Mouse (Mus musculus): ENCODE results near the gene Rbm20. TPM values are rescaled to one million over a fixed set of nuclear protein-coding genes. Genes with fewer than 3 reads are reported as not detected.

Rbm20 gene
- polyA plus RNA-seq, 1 experiment from 2014 or later, result 5.8 TPM

DNA sequence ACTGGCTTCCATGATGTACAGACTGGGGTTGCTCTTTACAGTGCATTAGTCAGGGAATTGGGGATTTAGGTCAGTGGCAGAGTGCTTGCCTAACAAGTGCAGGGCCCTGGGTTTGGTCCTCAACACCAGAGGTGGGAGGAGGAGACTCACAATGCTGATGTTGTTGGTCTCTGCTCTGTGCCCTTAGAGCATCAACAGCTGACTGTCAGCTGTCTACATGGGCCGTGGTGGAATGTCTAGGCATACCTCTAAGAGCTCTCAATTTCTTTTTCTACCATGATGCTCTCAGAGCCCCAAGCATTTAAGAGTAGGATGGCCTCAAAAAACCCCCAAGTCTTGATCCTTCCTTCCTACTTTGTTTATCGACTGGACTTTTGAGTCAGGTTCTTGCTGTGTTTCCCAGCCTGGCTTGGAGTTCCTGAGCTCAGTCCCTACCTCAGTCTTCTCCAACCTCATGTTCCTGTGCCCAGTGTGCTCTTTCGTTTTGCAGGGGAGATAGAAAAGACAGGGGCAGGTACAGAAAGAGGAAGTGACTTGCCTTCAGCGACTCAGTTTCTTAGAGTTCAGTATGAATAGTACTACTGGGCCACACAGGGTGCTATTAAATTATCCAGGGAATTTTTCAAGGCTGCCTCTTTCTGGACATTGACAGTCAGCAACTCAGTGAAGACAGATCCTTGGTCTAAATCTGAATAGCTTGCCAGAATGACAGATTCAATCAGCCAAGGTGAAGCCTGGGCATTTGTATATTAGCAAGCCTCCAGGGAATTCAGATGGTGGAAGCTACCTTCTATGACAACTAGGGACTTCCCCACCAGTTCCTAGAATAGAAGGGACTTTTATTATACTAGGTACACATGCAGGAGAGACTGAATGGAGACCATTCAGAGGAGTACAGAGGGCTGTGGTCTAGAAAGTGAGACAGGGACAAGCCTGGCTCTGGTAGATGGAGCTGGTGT lies 192.6 kb downstream of the Rbm20 start:
- Histone ChIP-seq H3K27me3 (no peaks in the 10 kb centered on the region), H3K9ac (no peak overlapping the region), H3K9me3 (replicated peaks) (no peaks in the 10 kb centered on the region), H3K27ac (no peak overlapping the region), H3K36me3 (ENCODE audit: poor library complexity, severe bottlenecking) (0 out of 2 replicates have a peak, but pooled peaks cover 1% of the 10 kb centered on the region), H3K4me1 (no peaks in the 10 kb centered on the region), H3K4me2 (no peak overlapping the region), H3K4me3 (no peak overlapping the region)
- WGBS, result 79% methylated on average over 4 of the region's 4 CpGs
- ATAC-seq, result no peak

DNA sequence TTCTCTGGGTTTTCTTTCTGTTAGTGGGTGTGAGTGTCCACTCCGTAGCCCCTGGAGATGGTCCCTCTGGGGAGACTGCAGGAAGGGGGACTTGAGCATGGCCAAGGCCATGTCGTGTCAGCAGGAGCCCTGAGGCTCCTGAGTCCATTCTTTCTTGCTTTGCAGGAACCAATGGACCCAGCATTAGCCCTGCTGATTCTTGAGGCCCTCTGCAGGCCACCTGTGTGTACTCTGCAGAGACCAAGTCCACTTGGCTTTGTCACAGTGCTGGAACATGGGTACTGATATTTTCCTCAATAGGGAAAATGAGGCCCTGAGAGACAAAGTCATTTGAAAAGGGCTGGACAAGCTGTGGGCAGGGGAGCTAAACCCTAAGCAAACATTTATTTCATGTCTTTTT lies 193.5 kb downstream of the Rbm20 start:
- ATAC-seq, result no peak
- H3K9ac ChIP-seq, result no peak overlapping the region
- H3K9me3 ChIP-seq (replicated peaks), result no peaks in the 10 kb centered on the region
- no peaks in the 10 kb centered on the region for H3K36me3 ChIP-seq (ENCODE audit: poor library complexity, severe bottlenecking)
- H3K4me1 ChIP-seq, result no peaks in the 10 kb centered on the region
- WGBS, result 61% methylated on average over 2 of the region's 2 CpGs
- H3K4me2 ChIP-seq, result no peak overlapping the region
- H3K27me3 ChIP-seq, result no peaks in the 10 kb centered on the region
- no peak overlapping the region for H3K4me3 ChIP-seq
- H3K27ac ChIP-seq, result no peak overlapping the region

- Histone ChIP-seq H3K4me1 (no peaks in the 10 kb centered on the region), H3K27ac (no peak overlapping the region), H3K36me3 (ENCODE audit: poor library complexity, severe bottlenecking) (no peaks in the 10 kb centered on the region), H3K27me3 (no peaks in the 10 kb centered on the region), H3K4me2 (no peak overlapping the region), H3K9ac (no peak overlapping the region), H3K9me3 (replicated peaks) (no peaks in the 10 kb centered on the region), H3K4me3 (no peak overlapping the region)
- ATAC-seq, result no peak
- WGBS, result 89% methylated on average over 6 of the region's 6 CpGs
Measured at GRCm38 (mm10) chr19:53871502-53871901, 194.4 kb downstream of the Rbm20 start.

DNA sequence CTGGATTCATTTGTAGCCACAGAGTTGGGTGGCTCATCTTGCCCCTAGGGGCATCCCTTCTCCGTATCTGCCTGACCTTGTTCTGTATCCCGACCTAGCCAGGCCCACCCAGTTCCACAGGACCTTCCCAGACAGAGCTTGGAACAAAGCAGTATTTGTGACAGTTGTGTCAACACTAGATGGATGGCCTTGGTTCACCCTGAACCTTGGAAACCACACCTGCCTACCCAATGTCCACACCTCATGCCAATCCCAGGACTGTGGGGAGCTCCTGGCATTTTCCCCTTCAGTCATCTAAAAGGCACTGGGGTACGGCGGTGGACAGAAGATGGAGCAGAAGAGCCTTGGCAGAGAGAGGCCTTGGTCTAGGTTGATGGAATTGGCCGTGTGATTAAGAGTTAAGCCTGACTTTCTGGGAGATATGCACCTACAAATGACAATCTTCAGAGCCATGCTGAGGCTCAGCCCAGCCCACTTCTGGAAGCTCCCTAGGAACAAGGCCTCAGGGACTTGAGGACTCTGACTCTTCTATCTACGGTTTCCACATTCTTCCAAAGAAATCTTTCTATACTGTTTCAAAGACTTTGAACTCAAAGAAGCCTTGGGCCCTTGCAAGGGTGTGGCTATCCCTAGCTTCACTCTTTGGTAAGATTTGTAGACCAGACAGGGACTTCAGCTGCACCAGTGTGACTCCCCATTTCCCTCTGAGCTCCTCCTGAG lies 196.0 kb downstream of the Rbm20 start:
- ATAC-seq, result no peak
- H3K36me3 ChIP-seq (ENCODE audit: poor library complexity, severe bottlenecking), result no peaks in the 10 kb centered on the region
- H3K4me2 ChIP-seq, result no peak overlapping the region
- H3K9ac ChIP-seq, result no peak overlapping the region
- H3K4me1 ChIP-seq, result no peaks in the 10 kb centered on the region
- 90% methylated on average over 6 of the region's 6 CpGs for WGBS
- H3K4me3 ChIP-seq, result no peak overlapping the region
- no peak overlapping the region for H3K27ac ChIP-seq
- no peaks in the 10 kb centered on the region for H3K9me3 ChIP-seq (replicated peaks)
- no peaks in the 10 kb centered on the region for H3K27me3 ChIP-seq

GRCm38 (mm10) chr19:53875246-53875645 lies 198.1 kb downstream of the Rbm20 start:
- Histone ChIP-seq H3K27ac (no peak overlapping the region), H3K4me2 (no peak overlapping the region), H3K4me1 (no peaks in the 10 kb centered on the region), H3K27me3 (no peaks in the 10 kb centered on the region), H3K36me3 (ENCODE audit: poor library complexity, severe bottlenecking) (no peaks in the 10 kb centered on the region), H3K4me3 (no peak overlapping the region), H3K9ac (no peak overlapping the region), H3K9me3 (replicated peaks) (no peaks in the 10 kb centered on the region)
- WGBS, result 73% methylated on average over 6 of the region's 6 CpGs
- no peak for ATAC-seq

DNA sequence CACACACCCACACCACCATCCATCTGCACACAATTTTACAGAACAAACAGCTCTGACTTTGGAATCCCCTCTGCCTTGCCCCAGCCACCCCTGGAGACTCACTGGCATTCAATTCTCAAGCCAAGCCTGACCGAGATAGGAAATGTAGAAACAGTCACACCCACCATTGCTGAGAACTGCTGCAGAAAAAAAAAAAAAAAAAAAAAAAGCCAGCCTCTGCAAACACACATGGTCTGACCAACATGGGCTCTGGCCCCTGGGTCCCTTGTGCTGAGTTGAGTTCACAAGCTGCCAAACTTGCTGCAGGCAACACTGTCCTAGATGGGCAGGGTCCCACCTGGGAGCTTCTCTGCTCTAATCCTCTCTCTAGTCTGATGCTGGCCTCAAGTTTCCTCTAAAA lies 200.7 kb downstream of the Rbm20 start:
- no peak for ATAC-seq
- no peak overlapping the region for H3K4me2 ChIP-seq
- no peak overlapping the region for H3K27ac ChIP-seq
- 83% methylated on average over 1 of the region's 1 CpGs for WGBS
- no peak overlapping the region for H3K4me3 ChIP-seq
- no peaks in the 10 kb centered on the region for H3K9me3 ChIP-seq (replicated peaks)
- H3K4me1 ChIP-seq, result no peaks in the 10 kb centered on the region
- no peaks in the 10 kb centered on the region for H3K36me3 ChIP-seq (ENCODE audit: poor library complexity, severe bottlenecking)
- H3K27me3 ChIP-seq, result no peaks in the 10 kb centered on the region
- no peak overlapping the region for H3K9ac ChIP-seq

DNA sequence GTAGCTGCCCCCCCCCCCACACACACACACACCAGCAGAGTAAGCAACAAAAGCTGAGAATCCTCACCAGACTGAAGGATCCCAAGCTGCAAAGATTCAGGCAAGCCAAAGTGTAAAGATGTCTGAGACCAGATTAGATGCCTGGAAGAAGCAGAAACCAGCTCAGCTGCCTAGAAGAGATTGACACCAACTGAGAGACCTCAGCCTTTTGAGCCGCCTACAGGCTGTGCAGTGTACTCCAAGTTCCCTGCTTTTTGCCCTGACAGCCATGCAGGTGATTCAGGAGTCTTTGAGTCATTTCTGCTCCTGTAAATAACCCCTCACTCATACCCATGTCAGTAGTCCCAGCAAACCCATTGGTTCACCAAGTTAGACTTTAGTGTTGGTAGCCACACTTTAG lies 203.4 kb downstream of the Rbm20 start:
- Histone ChIP-seq H3K27ac (no peak overlapping the region), H3K4me1 (peaks cover 3% of the 10 kb centered on the region), H3K9me3 (replicated peaks) (no peaks in the 10 kb centered on the region), H3K4me2 (no peak overlapping the region), H3K9ac (no peak overlapping the region), H3K4me3 (no peak overlapping the region), H3K36me3 (ENCODE audit: poor library complexity, severe bottlenecking) (no peaks in the 10 kb centered on the region), H3K27me3 (no peaks in the 10 kb centered on the region)
- 87% methylated on average over 1 of the region's 1 CpGs for WGBS
- ATAC-seq, result no peak

DNA sequence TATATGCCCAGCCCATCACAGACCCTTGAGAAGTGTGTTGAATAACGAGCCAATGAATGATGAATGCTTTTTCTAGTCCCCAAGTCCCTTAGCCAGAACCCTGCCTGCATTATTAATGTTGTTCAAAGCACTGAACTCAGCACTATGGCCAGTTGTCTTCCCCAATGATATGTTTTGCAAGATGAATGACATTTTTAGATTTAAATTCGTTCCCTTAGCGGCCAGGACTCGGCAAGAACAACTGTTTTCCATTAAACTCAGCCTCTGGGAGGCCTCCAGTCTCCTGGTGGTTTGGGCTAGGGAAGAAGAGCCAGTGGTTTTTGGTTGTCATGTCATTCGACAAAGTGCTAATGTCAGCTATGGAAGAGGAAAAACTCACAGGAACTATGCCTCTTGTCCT lies 204.7 kb downstream of the Rbm20 start:
- WGBS, result 72% methylated on average over 5 of the region's 5 CpGs
- Histone ChIP-seq H3K4me1 (peaks cover 8% of the 10 kb centered on the region), H3K9ac (no peak overlapping the region), H3K36me3 (ENCODE audit: poor library complexity, severe bottlenecking) (no peaks in the 10 kb centered on the region), H3K4me2 (no peak overlapping the region), H3K27ac (no peak overlapping the region), H3K4me3 (no peak overlapping the region), H3K9me3 (replicated peaks) (no peaks in the 10 kb centered on the region), H3K27me3 (no peaks in the 10 kb centered on the region)
- ATAC-seq, result no peak

GRCm38 (mm10) chr19:53885450-53885849 lies 208.3 kb downstream of the Rbm20 start:
- Histone ChIP-seq H3K4me3 (no peak overlapping the region), H3K4me1 (peaks cover 8% of the 10 kb centered on the region), H3K27ac (peak overlapping the region; percentile 14; the same call in 1 of the 2 replicates), H3K9ac (no peak overlapping the region), H3K36me3 (ENCODE audit: poor library complexity, severe bottlenecking) (no peaks in the 10 kb centered on the region), H3K4me2 (no peak overlapping the region), H3K27me3 (no peaks in the 10 kb centered on the region), H3K9me3 (replicated peaks) (no peaks in the 10 kb centered on the region)
- ATAC-seq, result peak; percentile 36; the same call in 1 of the 2 replicates
- WGBS, result 7% methylated on average over 10 of the region's 10 CpGs

DNA sequence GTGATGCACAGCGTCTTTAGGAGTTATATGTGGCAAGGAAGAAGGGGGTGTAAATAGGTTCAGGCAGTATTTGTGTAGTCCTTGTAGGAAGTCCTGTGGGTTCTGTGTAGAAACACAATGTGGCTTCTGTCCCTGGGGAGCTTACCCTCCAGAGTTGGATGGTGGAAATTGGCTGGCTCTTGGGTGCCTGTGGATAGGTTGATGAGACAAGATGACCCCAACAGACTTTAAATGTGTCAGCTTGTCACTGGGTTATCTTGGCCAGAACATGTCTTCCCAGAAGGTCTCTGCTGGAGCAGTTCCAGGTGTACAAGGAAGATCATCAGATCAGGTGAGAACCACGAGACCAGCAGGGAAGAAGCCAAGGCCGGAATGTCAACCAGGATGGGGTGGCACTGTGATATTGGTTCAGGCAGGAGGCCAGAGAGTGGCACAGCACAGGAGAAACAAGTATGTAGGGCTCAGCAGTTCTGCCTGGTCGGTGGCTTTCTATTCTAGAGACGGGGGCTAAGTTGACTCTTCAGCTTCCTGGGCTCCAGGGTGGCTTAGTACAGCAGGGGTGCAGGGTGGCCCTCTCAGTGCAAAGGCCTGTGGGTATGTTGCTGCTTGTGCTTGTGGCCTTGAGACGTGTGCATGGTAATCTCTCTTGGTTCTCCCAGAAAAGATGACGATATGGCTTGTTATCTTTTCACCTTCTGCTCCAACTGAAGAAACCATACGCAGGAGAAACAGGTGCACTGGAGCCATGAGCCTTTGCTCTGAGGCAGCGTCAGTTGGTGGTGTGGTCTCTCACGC lies 209.7 kb downstream of the Rbm20 start:
- H3K27me3 ChIP-seq, result no peaks in the 10 kb centered on the region
- no peak for ATAC-seq
- H3K4me1 ChIP-seq, result peaks cover 9% of the 10 kb centered on the region
- H3K9me3 ChIP-seq (replicated peaks), result no peaks in the 10 kb centered on the region
- H3K36me3 ChIP-seq (ENCODE audit: poor library complexity, severe bottlenecking), result no peaks in the 10 kb centered on the region
- no peak overlapping the region for H3K4me2 ChIP-seq
- H3K27ac ChIP-seq, result no peak overlapping the region
- H3K9ac ChIP-seq, result no peak overlapping the region
- no peak overlapping the region for H3K4me3 ChIP-seq
- 92% methylated on average over 10 of the region's 10 CpGs for WGBS

GRCm38 (mm10) chr19:53887822-53888221 lies 210.7 kb downstream of the Rbm20 start:
- ATAC-seq, result no peak
- no peaks in the 10 kb centered on the region for H3K27me3 ChIP-seq
- no peaks in the 10 kb centered on the region for H3K36me3 ChIP-seq (ENCODE audit: poor library complexity, severe bottlenecking)
- no peak overlapping the region for H3K4me2 ChIP-seq
- peaks cover 16% of the 10 kb centered on the region for H3K4me1 ChIP-seq
- 89% methylated on average over 3 of the region's 3 CpGs for WGBS
- no peak overlapping the region for H3K9ac ChIP-seq
- H3K4me3 ChIP-seq, result no peak overlapping the region
- no peak overlapping the region for H3K27ac ChIP-seq
- no peaks in the 10 kb centered on the region for H3K9me3 ChIP-seq (replicated peaks)

DNA sequence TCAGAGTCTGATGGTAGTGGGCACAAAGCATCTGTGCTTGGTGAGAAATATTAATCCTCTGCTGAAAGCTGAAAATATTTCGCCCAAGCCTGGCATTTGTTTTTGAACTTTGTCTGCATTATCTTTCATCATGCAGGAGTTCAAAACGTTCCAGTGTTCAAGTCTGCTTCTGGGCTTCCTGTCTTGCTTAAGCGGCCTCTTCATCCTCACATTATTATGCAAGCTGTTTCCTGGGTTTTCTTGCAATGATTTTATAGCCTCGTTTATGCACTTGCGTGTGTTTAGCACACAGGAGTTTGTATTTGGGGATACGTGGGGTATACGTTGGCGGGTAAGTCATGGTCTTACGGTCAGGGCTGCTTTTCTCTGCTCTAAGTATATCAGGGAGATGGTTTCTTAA lies 211.2 kb downstream of the Rbm20 start:
- H3K4me3 ChIP-seq, result no peak overlapping the region
- 86% methylated on average over 9 of the region's 9 CpGs for WGBS
- H3K4me2 ChIP-seq, result no peak overlapping the region

More for the DNA sequence above, 211.2 kb downstream of the Rbm20 start:
- no peaks in the 10 kb centered on the region for H3K27me3 ChIP-seq
- H3K36me3 ChIP-seq (ENCODE audit: poor library complexity, severe bottlenecking), result no peaks in the 10 kb centered on the region
- H3K27ac ChIP-seq, result no peak overlapping the region
- no peak overlapping the region for H3K9ac ChIP-seq
- H3K9me3 ChIP-seq (replicated peaks), result no peaks in the 10 kb centered on the region
- no peak for ATAC-seq
- peaks cover 16% of the 10 kb centered on the region for H3K4me1 ChIP-seq
